Mouse (Mus musculus): ENCODE data around the gene Zcchc13. TPM values are rescaled to one million over a fixed set of nuclear protein-coding genes. Genes with fewer than 3 reads are reported as not detected.
"Not testable (repeated sequence)": the region's sequence is repeated elsewhere in the genome, so short reads cannot be mapped to it uniquely, and the experiment has no call there.

Zcchc13 gene
- total RNA-seq, 2 experiments from 2014 or later = not detected

DNA sequence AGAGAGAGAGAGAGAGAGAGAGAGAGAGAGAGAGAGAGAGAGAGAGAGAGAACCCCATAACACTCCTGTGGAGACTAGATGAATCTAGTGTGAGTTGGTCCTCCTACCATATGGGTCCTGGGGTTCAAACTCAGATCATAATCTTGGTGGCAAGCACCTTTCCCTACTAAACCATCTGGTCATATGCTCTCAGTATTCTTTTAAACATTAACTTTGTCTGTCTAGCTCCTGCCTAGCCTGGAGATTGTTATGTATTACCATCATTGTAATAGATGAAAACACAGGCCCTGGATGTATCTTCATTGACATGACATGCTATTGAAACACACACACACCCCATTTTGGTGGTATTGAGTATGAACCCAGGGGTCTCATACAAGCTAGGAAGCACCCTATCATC lies 5.6 kb downstream of the Zcchc13 start:
- no peak for DNase-seq (ENCODE audit: extremely low spot score in 1 of 2, low spot score in 1 of 2)

DNA sequence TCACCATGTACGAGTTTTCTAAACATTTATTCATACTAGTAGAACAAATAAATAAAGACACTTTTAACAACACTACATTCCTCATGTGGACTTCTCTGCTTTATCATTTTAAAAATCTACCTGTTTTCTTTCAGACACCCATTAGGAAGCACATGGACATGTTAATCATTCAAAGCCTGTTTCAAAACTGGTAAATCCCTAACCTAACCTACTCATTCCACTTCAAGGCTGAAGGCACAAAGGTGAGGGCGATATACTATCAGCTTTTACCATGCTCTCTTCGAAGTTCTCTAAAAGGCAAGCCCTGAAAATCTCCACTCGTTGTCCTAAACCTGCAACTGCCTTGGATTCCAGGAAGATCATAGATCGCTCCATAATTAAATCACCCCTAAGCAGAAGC lies 8.2 kb downstream of the Zcchc13 start:
- DNase-seq (ENCODE audit: extremely low spot score in 1 of 2, low spot score in 1 of 2) = no peak

DNA sequence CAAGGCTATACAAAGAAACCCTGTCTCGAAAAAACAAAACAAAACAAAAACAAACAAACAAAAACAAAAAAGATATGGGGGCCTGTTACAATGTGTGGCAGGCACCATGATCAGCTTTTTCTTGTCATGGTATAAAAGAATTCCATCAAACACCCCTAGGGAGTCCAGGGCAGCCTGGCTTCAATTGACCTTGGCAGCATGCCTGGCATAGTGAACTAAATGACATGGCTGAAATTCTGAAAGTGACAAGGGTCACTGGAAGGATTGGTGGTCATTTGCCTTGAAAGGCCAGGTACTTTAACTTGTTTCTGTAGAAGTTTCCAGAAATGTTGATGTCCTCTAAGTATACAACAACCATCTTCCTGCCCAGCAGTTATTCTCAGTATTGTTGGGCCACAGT lies 13.9 kb downstream of the Zcchc13 start:
- DNase-seq (ENCODE audit: extremely low spot score in 1 of 2, low spot score in 1 of 2) = no peak

DNA sequence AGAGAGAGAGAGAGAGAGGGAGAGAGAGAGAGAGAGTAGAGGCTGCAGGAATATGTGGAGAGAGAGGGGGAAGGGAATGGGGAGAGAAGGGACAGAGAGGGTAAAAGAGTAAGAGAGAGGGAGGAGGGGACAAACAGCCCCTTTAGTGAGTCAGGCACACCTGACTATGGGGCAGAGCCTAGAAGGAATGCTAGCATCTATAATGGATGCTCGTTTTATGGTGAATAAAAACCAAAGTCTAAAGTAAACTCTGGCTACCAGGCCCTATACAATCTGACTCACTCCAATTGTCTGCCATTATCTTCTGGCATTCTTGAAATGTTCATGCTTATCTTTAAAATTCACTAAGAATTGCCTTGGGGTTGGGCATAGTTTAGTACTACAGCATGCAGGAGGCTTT lies 21.7 kb downstream of the Zcchc13 start:
- DNase-seq (ENCODE audit: extremely low spot score in 1 of 2, low spot score in 1 of 2) = no peak

DNA sequence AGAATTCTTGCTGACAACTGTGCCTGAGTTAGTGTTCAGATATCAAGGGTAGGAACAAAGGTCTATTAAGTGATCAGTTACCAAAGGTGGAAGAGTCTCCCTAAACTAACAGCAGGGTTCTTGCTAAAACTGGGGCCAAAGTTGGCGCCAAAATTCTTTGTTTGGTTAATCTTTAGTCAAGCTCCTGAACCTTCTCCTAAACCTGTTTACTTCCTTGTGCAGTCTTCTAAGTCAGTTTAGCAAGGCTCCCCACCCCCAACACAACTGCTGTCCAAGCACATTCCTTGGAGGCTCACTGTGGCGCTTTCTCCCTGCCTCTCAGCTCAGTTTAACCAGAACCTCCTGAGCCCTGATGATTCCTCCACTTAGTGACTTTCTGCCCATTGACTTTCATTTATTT lies 22.6 kb downstream of the Zcchc13 start:
- no peak for DNase-seq (ENCODE audit: extremely low spot score in 1 of 2, low spot score in 1 of 2)

DNA sequence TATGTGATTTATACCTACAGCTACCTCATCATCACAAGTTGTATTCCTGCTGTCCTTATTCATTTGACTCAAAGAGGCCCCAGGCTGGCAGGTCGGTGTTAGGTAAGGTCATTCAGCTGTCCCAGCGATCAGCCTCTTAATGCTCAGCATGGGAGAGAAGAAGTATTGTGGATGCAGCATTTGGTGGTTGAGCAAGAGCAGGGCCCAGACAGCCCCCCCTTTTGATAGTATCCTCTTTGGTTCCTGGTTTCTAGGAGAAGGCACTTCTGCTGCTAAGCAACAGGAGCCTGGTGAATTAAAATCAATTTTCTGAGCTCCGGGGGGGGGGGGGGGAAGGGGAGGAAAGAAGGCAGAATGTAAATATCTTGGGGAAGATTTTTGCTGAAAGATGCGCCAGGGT lies 28.6 kb downstream of the Zcchc13 start:
- no peak for DNase-seq (ENCODE audit: extremely low spot score in 1 of 2, low spot score in 1 of 2)

DNA sequence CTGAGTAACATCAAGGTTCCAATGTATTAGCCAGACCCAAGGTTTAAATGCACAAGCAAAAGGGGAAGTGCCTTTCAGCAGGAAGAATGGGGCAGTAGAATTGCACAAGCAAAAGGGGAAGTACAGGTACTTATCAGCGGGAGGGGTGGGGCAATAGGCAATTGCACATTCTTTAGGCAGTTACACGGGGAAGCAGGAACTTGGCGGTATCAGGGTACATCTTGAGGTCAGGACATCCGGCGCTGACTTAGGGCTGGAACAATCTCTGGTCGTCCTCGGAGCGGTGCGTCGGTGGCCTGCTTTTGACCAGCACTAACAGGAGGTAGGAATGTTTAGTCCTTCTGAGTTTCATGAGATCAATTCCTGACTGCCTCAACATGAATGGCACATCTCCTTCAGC lies 34.1 kb downstream of the Zcchc13 start:
- DNase-seq (ENCODE audit: extremely low spot score in 1 of 2, low spot score in 1 of 2) = not testable (repeated sequence)

DNA sequence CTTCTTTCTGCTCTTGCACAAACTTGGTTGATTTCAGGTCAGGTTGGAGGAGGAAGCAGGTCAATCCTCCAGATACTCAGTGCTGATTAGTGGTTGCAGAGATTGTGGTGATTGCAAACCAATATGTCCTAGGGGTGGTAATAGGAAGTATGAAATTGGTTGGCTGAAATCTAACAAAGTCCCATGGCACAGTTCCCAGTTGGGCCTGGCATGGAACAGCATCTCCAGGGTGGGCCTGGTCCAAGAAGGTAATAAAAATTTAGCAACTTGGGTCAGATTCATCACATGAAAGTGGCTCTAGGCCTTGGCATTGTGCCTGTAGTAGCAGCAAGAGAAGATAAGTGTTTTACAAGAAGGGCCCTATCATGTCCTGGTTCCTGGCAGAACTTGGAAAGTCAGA lies 39.9 kb downstream of the Zcchc13 start:
- no peak for DNase-seq (ENCODE audit: extremely low spot score in 1 of 2, low spot score in 1 of 2)

DNA sequence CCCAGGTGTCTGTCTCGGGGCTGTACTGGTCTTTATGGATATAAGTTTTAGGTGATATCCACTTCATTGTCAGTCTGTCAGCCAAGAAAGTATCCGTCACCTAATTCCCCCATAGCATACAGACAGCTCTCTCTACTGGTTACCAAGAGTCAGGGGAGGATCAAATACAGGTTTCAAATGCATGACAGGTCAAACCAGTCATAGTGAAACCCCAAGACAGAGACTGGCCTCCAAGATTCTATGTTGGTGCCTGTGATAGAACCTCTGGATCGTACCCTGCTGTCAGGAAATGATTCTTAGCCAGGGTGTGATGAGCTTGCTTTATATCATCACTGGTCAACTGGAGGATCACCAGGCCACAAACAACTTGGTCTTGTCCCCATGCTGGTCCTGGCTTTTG lies 43.4 kb downstream of the Zcchc13 start:
- no peak for DNase-seq (ENCODE audit: extremely low spot score in 1 of 2, low spot score in 1 of 2)

DNA sequence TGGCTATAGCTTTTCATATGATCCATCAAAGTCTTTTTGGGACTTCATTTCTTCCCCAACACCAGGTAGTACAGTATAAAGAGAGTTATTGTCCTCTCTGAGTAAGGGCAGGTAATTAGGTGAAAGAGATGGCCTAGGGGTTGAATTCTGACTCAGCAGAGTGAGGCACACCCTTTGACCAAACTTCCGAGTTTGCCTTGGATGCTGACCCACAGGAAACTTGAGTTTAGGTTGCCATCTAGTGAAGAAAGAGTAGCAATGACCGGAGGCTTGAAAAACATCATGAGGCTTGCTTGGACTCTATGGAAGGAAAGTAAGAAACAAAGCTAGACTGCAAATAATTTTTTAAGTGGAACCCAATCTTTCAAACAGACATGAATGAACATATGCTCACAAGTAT lies 44.3 kb downstream of the Zcchc13 start:
- DNase-seq (ENCODE audit: extremely low spot score in 1 of 2, low spot score in 1 of 2) = no peak

Other genes starting within 250 kb of the Zcchc13 start
- gene Tsx, start 216.1 kb upstream of the Zcchc13 start, total RNA-seq (2021) = under 1 TPM in 1 of 2 experiments, not detected in 1; 0.47 TPM
- gene Gm26992, start 208.6 kb upstream of the Zcchc13 start, total RNA-seq (2021) = 1 to 10 TPM in 1 of 2 experiments, not detected in 1; 1.4 TPM
- 10 to 100 TPM; 43.1 to 50.7 TPM for gene Slc16a2, start 191.4 kb downstream of the Zcchc13 start, total RNA-seq (2021)